Mouse (Mus musculus) olfactory bulb, adult 2 months (tissue): ENCODE results near the gene Specc1.

Source experiments
- CTCF ChIP-seq: fragments of 200-500 bp; IDR thresholded peaks from 2 replicates; pipeline ENCODE4 v1.5.1; 2012; ENCODE audit warnings: low read depth, mild to moderate bottlenecking, low read length, moderate library complexity; ENCODE audit not compliant: insufficient read depth
- POLR2A ChIP-seq: fragments of 200-500 bp; IDR thresholded peaks from 2 replicates; pipeline ENCODE4 v1.6.1; 2012; ENCODE audit warnings: mild to moderate bottlenecking, low read depth, low read length, moderate library complexity; ENCODE audit not compliant: insufficient read depth

GRCm38 (mm10) chr11:62005911-62006260, 49.3 kb downstream of the Specc1 start:
- TF ChIP-seq POLR2A (no peak), CTCF (no peak)
